Mouse (Mus musculus) lung, embryonic 14.5 days (tissue): Measurements from ENCODE around the gene Rab27a. TPM values are rescaled to one million over a fixed set of nuclear protein-coding genes. Genes with fewer than 3 reads are reported as not detected.

Experiments
- ATAC-seq: fragments of 200-750 bp; cut with Nextera tagmentation; 2 replicates; pipeline ENCODE4 v1.8.0; 2017; ENCODE audit warnings: mild to moderate bottlenecking, moderate TSS enrichment, moderate library complexity; ENCODE audit not compliant: insufficient read depth
- DNase-seq: peaks from one replicate; pipeline ENCODE4 v3.0.0-alpha.2; 2015
- H3K27ac ChIP-seq: fragments of 300-500 bp; sonication (generic); 2 replicates; pipeline ENCODE4 v1.5.1; 2014; ENCODE audit warnings: low read depth, mild to moderate bottlenecking, moderate library complexity
- H3K27me3 ChIP-seq: fragments of 300-500 bp; sonication (generic); 2 replicates; pipeline ENCODE4 v1.6.1; 2014; ENCODE audit warnings: low read length, control low read depth; ENCODE audit not compliant: insufficient read depth
- H3K36me3 ChIP-seq: fragments of 300-500 bp; sonication (generic); 2 replicates; pipeline ENCODE4 v1.6.1; 2014; ENCODE audit warnings: control low read depth; ENCODE audit not compliant: insufficient read depth
- H3K4me1 ChIP-seq: fragments of 300-500 bp; sonication (generic); 2 replicates; pipeline ENCODE4 v1.6.1; 2014; ENCODE audit warnings: antibody characterized with exemption, control low read depth; ENCODE audit not compliant: insufficient read depth
- H3K4me2 ChIP-seq: fragments of 300-500 bp; sonication (generic); 2 replicates; pipeline ENCODE4 v1.6.1; 2014; ENCODE audit warnings: mild to moderate bottlenecking
- H3K4me3 ChIP-seq: fragments of 300-500 bp; sonication (generic); 2 replicates; pipeline ENCODE4 v1.5.1; 2014; ENCODE audit warnings: low read depth, low read length
- H3K9ac ChIP-seq: fragments of 300-500 bp; sonication (generic); 2 replicates; pipeline ENCODE4 v1.6.1; 2014
- H3K9me3 ChIP-seq: fragments of 300-500 bp; sonication (generic); 2 replicates; pipeline ENCODE4 v1.6.1; 2016; ENCODE audit warnings: low read depth, low read length, control low read depth
- CTCF ChIP-seq: IDR thresholded peaks from 2 replicates; pipeline ENCODE4 v1.5.1; 2016; ENCODE audit warnings: antibody characterized with exemption, low read depth
- WGBS: fragments of 180-500 bp; shearing (Covaris S2); extraction: QIAGEN DNeasy Blood & Tissue Kit; methylation state at CpG from one replicate; pipeline ENCODE4 v1.1.7; 2014; 5-methylcytosine and 5-hydroxymethylcytosine counted together
- microRNA-seq: library from miRNA; unstranded; fragments of <30 nt; microRNA quantifications from one replicate; pipeline ENCODE4, GENCODE M21; 2016; ENCODE audit warnings: borderline number of aligned reads
- polyA plus RNA-seq: library from polyadenylated mRNA; unstranded; fragments of >200 nt; fragmentation: Nextera tagmentation; extraction: Ambion mirVana; gene quantifications from 2 replicates; pipeline ENCODE4 v1.2.1, GENCODE M21; 2014

Rab27a gene
- polyA plus RNA-seq, 1 experiment from 2014 or later, result 1.8 TPM

GRCm38 (mm10) chr9:73118012-73118411 lies 73.4 kb downstream of the Rab27a start:
- no peak overlapping the region for H3K4me3 ChIP-seq
- no peaks in the 10 kb centered on the region for H3K27me3 ChIP-seq
- DNase-seq (no peak), ATAC-seq (no peak)
- no peak overlapping the region for H3K4me2 ChIP-seq
- TF ChIP-seq CTCF, result peak; percentile 30
- H3K4me1 ChIP-seq, result no peaks in the 10 kb centered on the region
- peaks cover 51% of the 10 kb centered on the region for H3K36me3 ChIP-seq
- no peak overlapping the region for H3K27ac ChIP-seq
- H3K9ac ChIP-seq, result no peak overlapping the region
- no peaks in the 10 kb centered on the region for H3K9me3 ChIP-seq
- WGBS, result 84% methylated on average over 4 of the region's 4 CpGs

GRCm38 (mm10) chr9:73121735-73122134 lies 77.1 kb downstream of the Rab27a start:
- Histone ChIP-seq H3K27ac (no peak overlapping the region), H3K36me3 (peaks cover 77% of the 10 kb centered on the region), H3K4me3 (no peak overlapping the region), H3K4me2 (no peak overlapping the region), H3K4me1 (no peaks in the 10 kb centered on the region), H3K27me3 (no peaks in the 10 kb centered on the region), H3K9ac (no peak overlapping the region), H3K9me3 (no peaks in the 10 kb centered on the region)
- DNase-seq (peak; percentile 43), ATAC-seq (no peak)
- 70% methylated on average over 8 of the region's 8 CpGs for WGBS
- peak; percentile 65 for TF ChIP-seq CTCF

GRCm38 (mm10) chr9:73125043-73125570 lies 80.5 kb downstream of the Rab27a start:
- TF ChIP-seq CTCF, result no peak
- Histone ChIP-seq H3K9me3 (no peaks in the 10 kb centered on the region), H3K27me3 (no peaks in the 10 kb centered on the region), H3K4me3 (no peak overlapping the region), H3K27ac (no peak overlapping the region), H3K36me3 (peaks cover 83% of the 10 kb centered on the region), H3K4me1 (no peaks in the 10 kb centered on the region), H3K4me2 (no peak overlapping the region), H3K9ac (no peak overlapping the region)
- DNase-seq (no peak), ATAC-seq (no peak)
- WGBS, result 85% methylated on average over 8 of the region's 8 CpGs

GRCm38 (mm10) chr9:73127457-73127856 lies 82.8 kb downstream of the Rab27a start:
- Histone ChIP-seq H3K9me3 (no peaks in the 10 kb centered on the region), H3K4me1 (no peaks in the 10 kb centered on the region), H3K27me3 (no peaks in the 10 kb centered on the region), H3K9ac (no peak overlapping the region), H3K4me2 (no peak overlapping the region), H3K27ac (no peak overlapping the region), H3K4me3 (no peak overlapping the region), H3K36me3 (peaks cover 62% of the 10 kb centered on the region)
- TF ChIP-seq CTCF, result no peak
- ATAC-seq (no peak), DNase-seq (no peak)
- 74% methylated on average over 2 of the region's 2 CpGs for WGBS

GRCm38 (mm10) chr9:73129875-73130274 lies 85.2 kb downstream of the Rab27a start:
- H3K27ac ChIP-seq, result no peak overlapping the region
- no peaks in the 10 kb centered on the region for H3K9me3 ChIP-seq
- no peak for TF ChIP-seq CTCF
- no peak overlapping the region for H3K9ac ChIP-seq
- 70% methylated on average over 8 of the region's 8 CpGs for WGBS
- peaks cover 45% of the 10 kb centered on the region for H3K36me3 ChIP-seq
- H3K4me2 ChIP-seq, result no peak overlapping the region
- DNase-seq (no peak), ATAC-seq (no peak)
- no peaks in the 10 kb centered on the region for H3K4me1 ChIP-seq
- H3K4me3 ChIP-seq, result no peak overlapping the region
- no peaks in the 10 kb centered on the region for H3K27me3 ChIP-seq

- Histone ChIP-seq H3K36me3 (peaks cover 39% of the 10 kb centered on the region), H3K4me3 (no peak overlapping the region), H3K27ac (no peak overlapping the region), H3K9me3 (no peaks in the 10 kb centered on the region), H3K27me3 (no peaks in the 10 kb centered on the region), H3K4me1 (no peaks in the 10 kb centered on the region), H3K9ac (no peak overlapping the region), H3K4me2 (no peak overlapping the region)
- no peak for TF ChIP-seq CTCF
- WGBS, result 57% methylated on average over 4 of the region's 4 CpGs
- no peak for DNase-seq
- ATAC-seq, result no peak
Measured at GRCm38 (mm10) chr9:73130529-73130928, 85.9 kb downstream of the Rab27a start.

GRCm38 (mm10) chr9:73137341-73137886 lies 92.8 kb downstream of the Rab27a start:
- ATAC-seq (no peak), DNase-seq (no peak)
- whole genome bisulfite sequencing, result 48% methylated on average over 11 of the region's 11 CpGs
- Histone ChIP-seq H3K4me1 (no peaks in the 10 kb centered on the region), H3K4me2 (no peak overlapping the region), H3K9ac (no peak overlapping the region), H3K9me3 (no peaks in the 10 kb centered on the region), H3K36me3 (no peaks in the 10 kb centered on the region), H3K27me3 (no peaks in the 10 kb centered on the region), H3K4me3 (no peak overlapping the region), H3K27ac (no peak overlapping the region)
- no peak for TF ChIP-seq CTCF

Small RNA genes within 50 kb of the gene (microRNA-seq; reads per million reads assigned to microRNA genes)
- gene Gm27353, result not detected

Other genes starting within 250 kb of the Rab27a start
- 1.3 TPM in 2 replicates for gene Prtg, start 238.0 kb upstream of the Rab27a start, polyA plus RNA-seq
- gene Pygo1, start 119.2 kb upstream of the Rab27a start, polyA plus RNA-seq, result 6.0 and 7.0 TPM in 2 replicates
- gene Dyx1c1, start 86.1 kb upstream of the Rab27a start, polyA plus RNA-seq, result 1.2 and 1.3 TPM in 2 replicates
- gene Gm44503, start 86.0 kb upstream of the Rab27a start, polyA plus RNA-seq, result not detected in 2 replicates
- 9.8 and 14.5 TPM in 2 replicates for gene Ccpg1os, start 59.5 kb upstream of the Rab27a start, polyA plus RNA-seq
- 19.4 and 20.6 TPM in 2 replicates for gene Ccpg1, start 59.4 kb upstream of the Rab27a start, polyA plus RNA-seq
- 16.1 and 16.7 TPM in 2 replicates for gene Pigb, start 4.5 kb upstream of the Rab27a start, polyA plus RNA-seq
- gene Khdc3, start 57.0 kb downstream of the Rab27a start, polyA plus RNA-seq, result not detected in 2 replicates
- not detected in 2 replicates for gene Gm20509, start 57.6 kb downstream of the Rab27a start, polyA plus RNA-seq
- 115 and 127 TPM in 2 replicates for gene Rsl24d1, start 68.6 kb downstream of the Rab27a start, polyA plus RNA-seq